In the genomic region with DNA sequence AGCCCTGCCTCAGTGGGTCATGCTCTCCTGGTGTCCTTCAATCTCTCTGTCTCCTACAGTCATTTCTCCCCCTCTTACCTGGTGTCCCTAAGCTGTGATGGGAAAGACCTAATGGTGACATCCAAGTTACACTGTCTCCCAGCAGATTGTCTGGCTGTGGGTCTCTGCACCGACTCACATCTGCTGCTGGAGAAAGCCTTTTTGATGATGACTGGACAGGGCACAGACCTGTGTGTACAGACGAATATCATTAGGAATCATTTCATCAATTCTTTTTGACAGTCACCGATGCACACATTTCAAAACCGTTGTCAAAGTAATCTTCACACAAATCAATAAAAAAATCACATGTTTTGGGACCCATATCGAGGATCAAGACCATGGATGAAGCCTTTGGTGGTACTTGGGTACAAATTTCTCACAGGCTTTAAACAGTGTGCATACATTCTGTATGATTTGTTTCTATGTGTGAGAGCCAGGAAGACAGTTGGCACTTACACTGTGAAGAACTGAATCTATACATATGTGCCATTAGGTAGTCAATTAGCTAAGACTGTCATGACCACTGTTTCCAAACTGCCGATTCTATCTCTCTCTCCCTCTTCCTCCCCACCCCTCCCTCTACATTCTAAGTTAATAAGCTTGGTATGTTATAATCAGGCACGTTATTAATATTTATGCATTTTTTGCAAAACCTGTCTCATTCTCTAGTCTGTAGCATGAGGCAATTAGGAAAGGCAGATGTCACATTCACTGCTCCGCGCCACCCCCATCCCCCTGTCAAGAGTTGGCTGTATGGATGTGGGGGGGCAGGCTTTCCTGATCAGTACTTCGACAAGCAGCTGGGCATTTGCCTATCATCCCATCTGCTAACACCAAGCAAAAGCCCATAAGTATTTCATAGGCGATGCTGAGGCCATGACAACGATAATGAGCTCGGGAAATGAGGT, we compare ENCODE assay signal across 15 mouse cellular contexts.
DNase-seq lines count a peak whose midpoint lies in the region; ATAC-seq and TF ChIP-seq lines count a peak whose summit lies in the region.
"Had no signal": no experiment of that assay in that cellular context is flagged by ENCODE, and none has a peak within 500 bp of the region (broad histone marks: within the 10 kb centered on the region; RNA-seq: fewer than 3 reads in every experiment).

No protein-coding gene starts in this region.

- no peaks in the 10 kb centered on the region for H3K27me3 ChIP-seq in forebrain, embryonic 11.5 days (ENCODE audit: control insufficient read depth, insufficient read depth, low read length)
- no peaks in the 10 kb centered on the region for H3K27me3 ChIP-seq in forebrain, embryonic 10.5 days (ENCODE audit: poor library complexity, severe bottlenecking)
- H3K27me3 ChIP-seq in forebrain, embryonic 16.5 days (replicated peaks; ENCODE audit: control insufficient read depth, insufficient read depth, low read length), result no peaks in the 10 kb centered on the region
- H3K27me3 ChIP-seq in midbrain, embryonic 16.5 days (ENCODE audit: control insufficient read depth, insufficient read depth, low read depth, low read length), result no peaks in the 10 kb centered on the region
- H3K27me3 ChIP-seq: limb, embryonic 13.5 days; stomach, embryonic 15.5 days had no signal

- H3K9ac ChIP-seq in forebrain, embryonic 11.5 days (ENCODE audit: low read length), result no peak overlapping the region
- H3K9ac ChIP-seq in forebrain, embryonic 16.5 days (replicated peaks; ENCODE audit: low read depth, low read length), result no peak overlapping the region
- no peak overlapping the region for H3K9ac ChIP-seq in midbrain, embryonic 16.5 days (ENCODE audit: low read depth, low read length)
- H3K9ac ChIP-seq: limb, embryonic 13.5 days; stomach, embryonic 15.5 days had no signal

- WGBS in forebrain, embryonic 11.5 days, result 88% methylated on average over 13 of the region's 13 CpGs
- whole genome bisulfite sequencing in forebrain, embryonic 10.5 days, result 88% methylated on average over 13 of the region's 13 CpGs
- WGBS in forebrain, embryonic 16.5 days, result 53% methylated on average over 13 of the region's 13 CpGs
- WGBS in midbrain, embryonic 16.5 days, result 57% methylated on average over 13 of the region's 13 CpGs

- H3K4me1 ChIP-seq in forebrain, embryonic 11.5 days (replicated peaks; ENCODE audit: control insufficient read depth, insufficient read depth, low read length), result no peaks in the 10 kb centered on the region
- no peaks in the 10 kb centered on the region for H3K4me1 ChIP-seq in forebrain, embryonic 10.5 days
- peaks cover 6% of the 10 kb centered on the region; the same call in 1 of the 2 replicates for H3K4me1 ChIP-seq in forebrain, embryonic 16.5 days (replicated peaks; ENCODE audit: control insufficient read depth, insufficient read depth, low read length)
- peaks cover 3% of the 10 kb centered on the region; the same call in 1 of the 2 replicates for H3K4me1 ChIP-seq in midbrain, embryonic 16.5 days (ENCODE audit: control insufficient read depth, insufficient read depth, low read length)
- H3K4me1 ChIP-seq: limb, embryonic 13.5 days; stomach, embryonic 15.5 days had no signal

- no peaks in the 10 kb centered on the region for H3K36me3 ChIP-seq in forebrain, embryonic 11.5 days (ENCODE audit: control insufficient read depth, insufficient read depth, low read length)
- no peaks in the 10 kb centered on the region for H3K36me3 ChIP-seq in forebrain, embryonic 10.5 days (replicated peaks)
- H3K36me3 ChIP-seq in forebrain, embryonic 16.5 days (ENCODE audit: control insufficient read depth, insufficient read depth), result no peaks in the 10 kb centered on the region
- H3K36me3 ChIP-seq in midbrain, embryonic 16.5 days (ENCODE audit: control insufficient read depth, insufficient read depth, low read length), result no peaks in the 10 kb centered on the region
- H3K36me3 ChIP-seq: limb, embryonic 13.5 days; stomach, embryonic 15.5 days had no signal

- H3K27ac ChIP-seq in forebrain, embryonic 11.5 days (ENCODE audit: low read depth, low read length), result no peak overlapping the region
- H3K27ac ChIP-seq in forebrain, embryonic 10.5 days, result no peak overlapping the region
- H3K27ac ChIP-seq in forebrain, embryonic 16.5 days (ENCODE audit: low read length), result peak overlapping the region; percentile 53
- H3K27ac ChIP-seq in layer of hippocampus, adult 2 months, result no peak overlapping the region; the same call in 1 of the 2 replicates
- H3K27ac ChIP-seq in midbrain, embryonic 16.5 days (ENCODE audit: low read length), result no peak overlapping the region
- H3K27ac ChIP-seq: limb, embryonic 13.5 days; macrophage; stomach, embryonic 15.5 days had no signal

- H3K9me3 ChIP-seq in forebrain, embryonic 11.5 days (ENCODE audit: control insufficient read depth, low read length), result no peaks in the 10 kb centered on the region
- no peaks in the 10 kb centered on the region for H3K9me3 ChIP-seq in forebrain, embryonic 10.5 days
- no peaks in the 10 kb centered on the region for H3K9me3 ChIP-seq in forebrain, embryonic 16.5 days (ENCODE audit: control insufficient read depth, low read length)
- H3K9me3 ChIP-seq in midbrain, embryonic 16.5 days (replicated peaks; ENCODE audit: control insufficient read depth, low read length, poor library complexity, severe bottlenecking), result no peaks in the 10 kb centered on the region
- H3K9me3 ChIP-seq: limb, embryonic 13.5 days; stomach, embryonic 15.5 days had no signal

- no peak overlapping the region for H3K4me2 ChIP-seq in forebrain, embryonic 11.5 days (ENCODE audit: low read depth, low read length, severe bottlenecking)
- no peak overlapping the region for H3K4me2 ChIP-seq in forebrain, embryonic 16.5 days (ENCODE audit: low read length)
- H3K4me2 ChIP-seq in midbrain, embryonic 16.5 days (ENCODE audit: low read length), result no peak overlapping the region
- H3K4me2 ChIP-seq: limb, embryonic 13.5 days; stomach, embryonic 15.5 days had no signal

- no peak for DNase-seq in forebrain, embryonic 11.5 days (ENCODE audit: low spot score)
- DNase-seq in forebrain, embryonic 10.5 days (ENCODE audit: extremely low spot score, low spot score), result no peak
- peak; percentile 23 to 27 for DNase-seq in layer of hippocampus, adult 2 months (ENCODE audit: low spot score in 2 of 2)
- no peak for DNase-seq in frontal cortex, adult 2 months (ENCODE audit: extremely low spot score in 1 of 2, low spot score in 1 of 2)
- DNase-seq in kidney, postnatal 25 days, result no peak
- no peak for DNase-seq in adrenal gland, adult 8-10 months
- DNase-seq: cerebellum, adult 9-11 months; thymus, postnatal 36 days had no signal

- ATAC-seq in forebrain, embryonic 11.5 days (replicated peaks; ENCODE audit: low FRiP score), result peak; percentile 61; the same call in 1 of the 2 replicates
- ATAC-seq in forebrain, embryonic 16.5 days, result peak; percentile 97
- ATAC-seq in midbrain, embryonic 16.5 days, result peak; percentile 82
- ATAC-seq: inflammation-experienced regulatory T-cells, adult 6 months had no signal

- H3K4me3 ChIP-seq in forebrain, embryonic 11.5 days (ENCODE audit: low read depth, low read length), result no peak overlapping the region
- H3K4me3 ChIP-seq in forebrain, embryonic 10.5 days, result no peak overlapping the region
- H3K4me3 ChIP-seq in forebrain, embryonic 16.5 days (replicated peaks; ENCODE audit: low read length), result no peak overlapping the region
- no peak overlapping the region for H3K4me3 ChIP-seq in layer of hippocampus, adult 2 months
- no peak overlapping the region for H3K4me3 ChIP-seq in midbrain, embryonic 16.5 days (ENCODE audit: low read depth, low read length)
- H3K4me3 ChIP-seq: limb, embryonic 13.5 days; myocyte; stomach, embryonic 15.5 days had no signal

- no peak for TF ChIP-seq CTCF in layer of hippocampus, adult 2 months (conservative IDR thresholded peaks at IDR 0.05)

Comparison
In these comparisons a context has a peak if more than half of its experiments do, and no peak if none do; other contexts are left out.
1. DNase-seq: peak in layer of hippocampus, adult 2 months (2 of 2); none in forebrain, embryonic 11.5 days (single experiment), forebrain, embryonic 10.5 days (single experiment), frontal cortex, adult 2 months (0 of 2), kidney, postnatal 25 days (0 of 2) and adrenal gland, adult 8-10 months (single experiment).
2. Peak in every context shown above with its lines, with median percentiles within 50 percentile points of each other: ATAC-seq.